Mouse (Mus musculus) stomach, embryonic 16.5 days (tissue): ENCODE results near the gene Prmt1. TPM values are rescaled to one million over a fixed set of nuclear protein-coding genes. Genes with fewer than 3 reads are reported as not detected.

Source experiments
- ATAC-seq: fragments of 200-750 bp; cut with Nextera tagmentation; 2 replicates; pipeline ENCODE4 v1.8.0; 2017; ENCODE audit warnings: moderate number of reproducible peaks, moderate TSS enrichment; ENCODE audit not compliant: insufficient read depth, low FRiP score
- H3K27ac ChIP-seq: fragments of 300-500 bp; sonication (generic); 2 replicates; pipeline ENCODE4 v1.5.1; 2014; ENCODE audit warnings: low read length
- H3K27me3 ChIP-seq: fragments of 300-500 bp; sonication (generic); 2 replicates; pipeline ENCODE4 v1.6.1; 2014; ENCODE audit warnings: low read length, control low read depth, mixed read lengths; ENCODE audit not compliant: control insufficient read depth, insufficient read depth
- H3K36me3 ChIP-seq: fragments of 300-500 bp; sonication (generic); 2 replicates; pipeline ENCODE4 v1.6.1; 2014; ENCODE audit warnings: low read length; ENCODE audit not compliant: control insufficient read depth, insufficient read depth
- H3K4me1 ChIP-seq: fragments of 300-500 bp; sonication (generic); 2 replicates; pipeline ENCODE4 v1.6.1; 2014; ENCODE audit warnings: low read length, control low read depth, mixed read lengths; ENCODE audit not compliant: control insufficient read depth, insufficient read depth
- H3K4me2 ChIP-seq: fragments of 300-500 bp; sonication (generic); 2 replicates; pipeline ENCODE4 v1.6.1; 2014; ENCODE audit warnings: low read depth, low read length, mixed read lengths
- H3K4me3 ChIP-seq: fragments of 300-500 bp; sonication (generic); replicated peaks from 2 replicates; pipeline ENCODE4 v1.5.1; 2014; ENCODE audit warnings: mild to moderate bottlenecking, low read length
- H3K9ac ChIP-seq: fragments of 300-500 bp; sonication (generic); 2 replicates; pipeline ENCODE4 v1.6.1; 2014; ENCODE audit warnings: low read length
- H3K9me3 ChIP-seq: fragments of 300-500 bp; sonication (generic); replicated peaks from 2 replicates; pipeline ENCODE4 v1.6.1; 2016; ENCODE audit warnings: low read length, control low read depth; ENCODE audit not compliant: control insufficient read depth
- WGBS: fragments of 180-500 bp; shearing (Covaris S2); extraction: QIAGEN DNeasy Blood & Tissue Kit; methylation state at CpG from one replicate; pipeline ENCODE4 v1.1.7; 2014; 5-methylcytosine and 5-hydroxymethylcytosine counted together
- polyA plus RNA-seq: library from polyadenylated mRNA; unstranded; fragments of >200 nt; fragmentation: Nextera tagmentation; extraction: Ambion mirVana; gene quantifications from 2 replicates; pipeline ENCODE4 v1.2.1, GENCODE M21; 2015

Prmt1 gene
- polyA plus RNA-seq, 1 experiment from 2014 or later, result 324 TPM

GRCm38 (mm10) chr7:44986879-44987718, 731 bp upstream of the Prmt1 start:
- Histone ChIP-seq H3K27me3 (no peaks in the 10 kb centered on the region), H3K9me3 (no peaks in the 10 kb centered on the region), H3K4me2 (peak overlapping the region; percentile 54), H3K27ac (peak overlapping the region; percentile 96), H3K4me3 (peak overlapping the region; percentile 97), H3K9ac (peak overlapping the region; percentile 73), H3K4me1 (peaks cover 24% of the 10 kb centered on the region), H3K36me3 (peaks cover 3% of the 10 kb centered on the region; the same call in 1 of the 2 replicates)
- under 1% methylated on average over 29 of the region's 29 CpGs for WGBS
- ATAC-seq, result peak; percentile 11

GRCm38 (mm10) chr7:44985595-44986191, 675 bp downstream of the Prmt1 start:
- H3K4me2 ChIP-seq, result peak overlapping the region; percentile 56
- 1% methylated on average over 44 of the region's 45 CpGs for WGBS
- ATAC-seq, result no peak; the same call in 1 of the 2 replicates
- H3K4me1 ChIP-seq, result peaks cover 24% of the 10 kb centered on the region
- peak overlapping the region; percentile 98 for H3K9ac ChIP-seq
- peaks cover 12% of the 10 kb centered on the region; the same call in 1 of the 2 replicates for H3K36me3 ChIP-seq
- peak overlapping the region; percentile 96 for H3K27ac ChIP-seq
- H3K4me3 ChIP-seq, result peak overlapping the region; percentile 97
- H3K27me3 ChIP-seq, result no peaks in the 10 kb centered on the region
- no peaks in the 10 kb centered on the region for H3K9me3 ChIP-seq

- 0 out of 2 replicates have a peak overlapping the region, but pooled peaks have one; percentile 5 for H3K27ac ChIP-seq
- no peaks in the 10 kb centered on the region for H3K27me3 ChIP-seq
- H3K4me3 ChIP-seq, result peak overlapping the region; percentile 97
- H3K9me3 ChIP-seq, result no peaks in the 10 kb centered on the region
- peak overlapping the region; percentile 98; the same call in 1 of the 2 replicates for H3K9ac ChIP-seq
- peaks cover 17% of the 10 kb centered on the region for H3K36me3 ChIP-seq
- peak overlapping the region; percentile 56 for H3K4me2 ChIP-seq
- WGBS, result 27% methylated on average over 3 of the region's 3 CpGs
- peaks cover 24% of the 10 kb centered on the region for H3K4me1 ChIP-seq
- ATAC-seq, result no peak
These were observed 1.6 kb downstream of the Prmt1 start for GRCm38 (mm10) chr7:44984833-44985164.

- H3K9ac ChIP-seq, result peak overlapping the region; percentile 34; the same call in 1 of the 2 replicates
- 0 out of 2 replicates have a peak overlapping the region, but pooled peaks have one; percentile 26 for H3K27ac ChIP-seq
- H3K4me1 ChIP-seq, result peaks cover 24% of the 10 kb centered on the region
- WGBS, result 67% methylated on average over 7 of the region's 7 CpGs
- H3K36me3 ChIP-seq, result peaks cover 20% of the 10 kb centered on the region
- 0 out of 2 replicates have a peak overlapping the region, but pooled peaks have one; percentile 97 for H3K4me3 ChIP-seq
- peak overlapping the region; percentile 56 for H3K4me2 ChIP-seq
- no peak for ATAC-seq
- no peaks in the 10 kb centered on the region for H3K27me3 ChIP-seq
- no peaks in the 10 kb centered on the region for H3K9me3 ChIP-seq
These were observed 2.2 kb downstream of the Prmt1 start for GRCm38 (mm10) chr7:44983944-44984832.

- Histone ChIP-seq H3K4me3 (no peak overlapping the region), H3K27me3 (no peaks in the 10 kb centered on the region), H3K9ac (no peak overlapping the region), H3K36me3 (peaks cover 29% of the 10 kb centered on the region), H3K9me3 (no peaks in the 10 kb centered on the region), H3K27ac (no peak overlapping the region), H3K4me1 (peaks cover 20% of the 10 kb centered on the region), H3K4me2 (no peak overlapping the region)
- no peak for ATAC-seq
- 29% methylated on average over 6 of the region's 6 CpGs for WGBS
These were observed 3.3 kb downstream of the Prmt1 start for GRCm38 (mm10) chr7:44983085-44983484.

- Histone ChIP-seq H3K27me3 (no peaks in the 10 kb centered on the region), H3K9ac (no peak overlapping the region), H3K4me3 (no peak overlapping the region), H3K4me1 (peaks cover 16% of the 10 kb centered on the region), H3K9me3 (no peaks in the 10 kb centered on the region), H3K4me2 (no peak overlapping the region), H3K36me3 (peaks cover 39% of the 10 kb centered on the region), H3K27ac (no peak overlapping the region)
- WGBS, result 93% methylated on average over 8 of the region's 8 CpGs
- no peak for ATAC-seq
These were observed 4.8 kb downstream of the Prmt1 start for GRCm38 (mm10) chr7:44981539-44981938.

GRCm38 (mm10) chr7:44978300-44978699, 8.1 kb downstream of the Prmt1 start:
- H3K27ac ChIP-seq, result no peak overlapping the region
- WGBS, result 91% methylated on average over 3 of the region's 3 CpGs

GRCm38 (mm10) chr7:44975117-44975419, 11.3 kb downstream of the Prmt1 start:
- no peak for ATAC-seq
- H3K27ac ChIP-seq, result peak overlapping the region; percentile 88
- H3K4me2 ChIP-seq, result peak overlapping the region; percentile 78
- H3K9me3 ChIP-seq, result no peaks in the 10 kb centered on the region
- H3K27me3 ChIP-seq, result no peaks in the 10 kb centered on the region
- peaks cover 25% of the 10 kb centered on the region for H3K36me3 ChIP-seq
- H3K4me1 ChIP-seq, result peaks cover 18% of the 10 kb centered on the region
- H3K9ac ChIP-seq, result peak overlapping the region; percentile 34
- 24% methylated on average over 6 of the region's 6 CpGs for WGBS
- H3K4me3 ChIP-seq, result no peak overlapping the region

More at GRCm38 (mm10) chr7:44978300-44978699, 8.1 kb downstream of the Prmt1 start:
- Histone ChIP-seq H3K9me3 (no peaks in the 10 kb centered on the region), H3K27me3 (no peaks in the 10 kb centered on the region), H3K36me3 (peaks cover 42% of the 10 kb centered on the region), H3K4me1 (peaks cover 8% of the 10 kb centered on the region; the same call in 1 of the 2 replicates), H3K9ac (no peak overlapping the region), H3K4me3 (no peak overlapping the region), H3K4me2 (no peak overlapping the region)
- no peak for ATAC-seq
